Mouse (Mus musculus) left cerebral cortex, adult 11 months (tissue): ENCODE measurements around the gene Ispd.

ENCODE experiments used
- DNase-seq: peaks from one replicate; pipeline ENCODE4 v3.0.0; 2022; ENCODE audit warnings: low spot score

Gene Ispd

GRCm38 (mm10) chr12:36471411-36471810 is 90.2 kb downstream of the Ispd start:
- DNase-seq, result no peak

GRCm38 (mm10) chr12:36474171-36474570 is 92.9 kb downstream of the Ispd start:
- no peak for DNase-seq

- no peak for DNase-seq
These were observed 94.0 kb downstream of the Ispd start for GRCm38 (mm10) chr12:36475269-36475668.

- no peak for DNase-seq
These were observed 95.2 kb downstream of the Ispd start for GRCm38 (mm10) chr12:36476476-36476875.

- no peak for DNase-seq
These were observed 96.3 kb downstream of the Ispd start for GRCm38 (mm10) chr12:36477501-36477900.

- no peak for DNase-seq
These were observed 96.7 kb downstream of the Ispd start for GRCm38 (mm10) chr12:36477926-36478325.

GRCm38 (mm10) chr12:36481742-36482141 is 100.5 kb downstream of the Ispd start:
- DNase-seq, result no peak

- DNase-seq, result no peak
These were observed 102.1 kb downstream of the Ispd start for GRCm38 (mm10) chr12:36483346-36483745.

- no peak for DNase-seq
These were observed 116.3 kb downstream of the Ispd start for GRCm38 (mm10) chr12:36497565-36497964.

- no peak for DNase-seq
These were observed 126.1 kb downstream of the Ispd start for GRCm38 (mm10) chr12:36507111-36507903.

- DNase-seq, result no peak
These were observed 128.8 kb downstream of the Ispd start for GRCm38 (mm10) chr12:36509954-36510642.

GRCm38 (mm10) chr12:36521774-36522173 is 140.5 kb downstream of the Ispd start:
- DNase-seq, result no peak

GRCm38 (mm10) chr12:36523515-36523914 is 142.3 kb downstream of the Ispd start:
- no peak for DNase-seq

GRCm38 (mm10) chr12:36530920-36531319 is 149.7 kb downstream of the Ispd start:
- no peak for DNase-seq

GRCm38 (mm10) chr12:36531421-36532072 is 150.3 kb downstream of the Ispd start:
- DNase-seq, result no peak

- no peak for DNase-seq
These were observed 151.3 kb downstream of the Ispd start for GRCm38 (mm10) chr12:36532525-36532924.

GRCm38 (mm10) chr12:36533160-36533900 is 152.1 kb downstream of the Ispd start:
- DNase-seq, result no peak

GRCm38 (mm10) chr12:36534589-36534988 is 153.3 kb downstream of the Ispd start:
- no peak for DNase-seq

- no peak for DNase-seq
These were observed 164.1 kb downstream of the Ispd start for GRCm38 (mm10) chr12:36545318-36545717.

- DNase-seq, result no peak
These were observed 168.2 kb downstream of the Ispd start for GRCm38 (mm10) chr12:36549474-36549873.

GRCm38 (mm10) chr12:36554697-36555096 is 173.4 kb downstream of the Ispd start:
- no peak for DNase-seq

GRCm38 (mm10) chr12:36564146-36564545 is 182.9 kb downstream of the Ispd start:
- DNase-seq, result no peak
